Mouse (Mus musculus) embryonic facial prominence, embryonic 13.5 days (tissue): Measurements from ENCODE around the gene Cap1. TPM values are rescaled to one million over a fixed set of nuclear protein-coding genes. Genes with fewer than 3 reads are reported as not detected.
A peak's percentile ranks its signal among the peaks of the same experiment; 100 is the strongest.

ENCODE experiments used
- ATAC-seq: fragments of 200-750 bp; cut with Nextera tagmentation; 2 replicates; pipeline ENCODE4 v1.8.0; 2017; ENCODE audit warnings: low read depth; ENCODE audit not compliant: insufficient number of reproducible peaks, insufficient read depth, low FRiP score, low TSS enrichment
- H3K27ac ChIP-seq: fragments of 300-500 bp; sonication (generic); 2 replicates; pipeline ENCODE4 v1.5.1; 2015; ENCODE audit warnings: moderate library complexity, mild to moderate bottlenecking, inconsistent platforms
- H3K27me3 ChIP-seq: fragments of 300-500 bp; sonication (generic); 2 replicates; pipeline ENCODE4 v1.6.1; 2015; ENCODE audit warnings: mild to moderate bottlenecking, inconsistent platforms
- H3K36me3 ChIP-seq: fragments of 300-500 bp; sonication (generic); 2 replicates; pipeline ENCODE4 v1.6.1; 2015; ENCODE audit warnings: mild to moderate bottlenecking, inconsistent platforms
- H3K4me1 ChIP-seq: fragments of 300-500 bp; sonication (generic); 2 replicates; pipeline ENCODE4 v1.6.1; 2015; ENCODE audit warnings: inconsistent platforms
- H3K4me2 ChIP-seq: fragments of 300-500 bp; sonication (generic); 2 replicates; pipeline ENCODE4 v1.6.1; 2015; ENCODE audit warnings: moderate library complexity, mild to moderate bottlenecking, inconsistent platforms
- H3K4me3 ChIP-seq: fragments of 300-500 bp; sonication (generic); 2 replicates; pipeline ENCODE4 v1.5.1; 2015; ENCODE audit warnings: mild to moderate bottlenecking, inconsistent platforms
- H3K9ac ChIP-seq: fragments of 300-500 bp; sonication (generic); 2 replicates; pipeline ENCODE4 v1.6.1; 2015; ENCODE audit warnings: mild to moderate bottlenecking, inconsistent platforms
- H3K9me3 ChIP-seq: fragments of 300-500 bp; sonication (generic); 2 replicates; pipeline ENCODE4 v1.6.1; 2016; ENCODE audit warnings: inconsistent platforms
- WGBS: fragments of 180-500 bp; shearing (Covaris S2); methylation state at CpG from one replicate; pipeline ENCODE4 v1.1.7; 2015; ENCODE audit warnings: mixed read lengths; 5-methylcytosine and 5-hydroxymethylcytosine counted together
- polyA plus RNA-seq: library from polyadenylated mRNA; unstranded; fragments of >200 nt; fragmentation: Nextera tagmentation; extraction: Ambion mirVana; gene quantifications from 2 replicates; pipeline ENCODE4 v1.2.1, GENCODE M21; 2015

The Cap1 gene
- polyA plus RNA-seq, 1 experiment from 2014 or later = 67.2 TPM

DNA sequence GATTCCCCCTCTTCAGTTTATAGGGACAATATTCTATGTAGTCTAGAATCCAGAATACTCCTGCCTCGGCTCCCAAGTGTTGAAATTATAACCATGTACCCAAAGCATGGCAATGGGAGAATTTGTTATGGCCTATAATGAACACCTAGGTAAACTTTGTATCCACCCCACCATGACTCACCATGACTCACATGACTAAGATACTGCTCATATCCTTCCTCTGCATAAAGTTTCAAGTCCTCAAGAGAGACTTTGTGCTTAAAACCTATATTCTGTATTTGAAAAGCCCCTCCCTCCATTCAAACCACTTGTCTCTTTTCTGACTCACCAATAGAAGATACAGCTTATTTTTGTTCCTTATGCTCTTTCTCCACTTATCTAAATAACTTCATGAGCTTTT lies 17.8 kb downstream of the Cap1 start:
- H3K4me3 ChIP-seq = no peak overlapping the region
- peaks cover 80% of the 10 kb centered on the region for H3K36me3 ChIP-seq
- no peak overlapping the region for H3K27ac ChIP-seq

GRCm38 (mm10) chr4:122861836-122862235 lies 24.0 kb downstream of the Cap1 start:
- H3K4me2 ChIP-seq = no peak overlapping the region
- peaks cover 87% of the 10 kb centered on the region for H3K36me3 ChIP-seq
- H3K4me1 ChIP-seq = no peaks in the 10 kb centered on the region
- no peak overlapping the region for H3K4me3 ChIP-seq
- H3K9me3 ChIP-seq = no peaks in the 10 kb centered on the region
- no peaks in the 10 kb centered on the region for H3K27me3 ChIP-seq
- no peak overlapping the region for H3K9ac ChIP-seq
- 89% methylated on average over 4 of the region's 4 CpGs for WGBS
- ATAC-seq = no peak
- H3K27ac ChIP-seq = no peak overlapping the region

More for the DNA sequence above, 17.8 kb downstream of the Cap1 start:
- Histone ChIP-seq H3K9me3 (no peaks in the 10 kb centered on the region), H3K4me1 (no peaks in the 10 kb centered on the region), H3K4me2 (no peak overlapping the region), H3K9ac (no peak overlapping the region), H3K27me3 (no peaks in the 10 kb centered on the region)
- WGBS = 91% methylated on average over 1 of the region's 1 CpGs
- no peak for ATAC-seq

- 68% methylated on average over 6 of the region's 6 CpGs for WGBS
- Histone ChIP-seq H3K27me3 (no peaks in the 10 kb centered on the region), H3K9ac (peak overlapping the region; percentile 4; the same call in 1 of the 2 replicates), H3K4me3 (no peak overlapping the region), H3K36me3 (peaks cover 88% of the 10 kb centered on the region), H3K4me1 (no peaks in the 10 kb centered on the region), H3K4me2 (no peak overlapping the region), H3K9me3 (no peaks in the 10 kb centered on the region), H3K27ac (no peak overlapping the region)
- no peak for ATAC-seq
These were observed 26.7 kb downstream of the Cap1 start for GRCm38 (mm10) chr4:122859096-122859674.

- Histone ChIP-seq H3K27ac (no peak overlapping the region), H3K4me1 (no peaks in the 10 kb centered on the region), H3K27me3 (no peaks in the 10 kb centered on the region), H3K9ac (no peak overlapping the region), H3K4me2 (no peak overlapping the region), H3K36me3 (peaks cover 85% of the 10 kb centered on the region), H3K9me3 (no peaks in the 10 kb centered on the region), H3K4me3 (no peak overlapping the region)
- 48% methylated on average over 2 of the region's 2 CpGs for WGBS
- ATAC-seq = no peak
These were observed 27.9 kb downstream of the Cap1 start for GRCm38 (mm10) chr4:122857909-122858308.

GRCm38 (mm10) chr4:122854770-122855169 lies 31.1 kb downstream of the Cap1 start:
- no peaks in the 10 kb centered on the region for H3K4me1 ChIP-seq
- H3K9me3 ChIP-seq = no peaks in the 10 kb centered on the region
- ATAC-seq = no peak
- H3K4me3 ChIP-seq = no peak overlapping the region
- H3K36me3 ChIP-seq = peaks cover 78% of the 10 kb centered on the region
- H3K4me2 ChIP-seq = no peak overlapping the region
- H3K9ac ChIP-seq = no peak overlapping the region
- no peak overlapping the region for H3K27ac ChIP-seq
- H3K27me3 ChIP-seq = no peaks in the 10 kb centered on the region
- 88% methylated on average over 4 of the region's 4 CpGs for whole genome bisulfite sequencing

DNA sequence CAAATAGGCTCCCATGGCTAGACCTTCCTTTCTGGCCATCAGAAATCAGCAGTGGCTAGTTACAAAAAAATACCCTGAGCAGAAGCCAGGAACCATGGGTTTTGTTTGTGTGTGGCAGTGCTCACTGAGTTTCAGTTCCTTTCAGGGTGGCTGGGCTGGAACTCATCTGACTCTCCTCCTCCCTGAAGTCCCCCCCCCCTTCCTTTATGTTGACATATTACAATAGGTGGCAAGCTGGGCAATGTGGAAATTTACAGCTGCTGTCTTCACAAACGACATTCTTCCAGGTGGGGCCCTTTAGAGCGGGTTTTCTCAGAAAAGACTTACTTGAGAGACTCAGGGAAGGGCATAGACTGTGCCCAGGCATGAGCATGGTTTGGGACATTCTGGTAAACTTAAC lies 32.2 kb downstream of the Cap1 start:
- Histone ChIP-seq H3K4me2 (no peak overlapping the region), H3K4me1 (no peaks in the 10 kb centered on the region), H3K27me3 (no peaks in the 10 kb centered on the region), H3K27ac (no peak overlapping the region), H3K4me3 (no peak overlapping the region), H3K9ac (no peak overlapping the region), H3K9me3 (no peaks in the 10 kb centered on the region), H3K36me3 (peaks cover 78% of the 10 kb centered on the region)
- no peak for ATAC-seq
- WGBS = 74% methylated on average over 2 of the region's 2 CpGs

DNA sequence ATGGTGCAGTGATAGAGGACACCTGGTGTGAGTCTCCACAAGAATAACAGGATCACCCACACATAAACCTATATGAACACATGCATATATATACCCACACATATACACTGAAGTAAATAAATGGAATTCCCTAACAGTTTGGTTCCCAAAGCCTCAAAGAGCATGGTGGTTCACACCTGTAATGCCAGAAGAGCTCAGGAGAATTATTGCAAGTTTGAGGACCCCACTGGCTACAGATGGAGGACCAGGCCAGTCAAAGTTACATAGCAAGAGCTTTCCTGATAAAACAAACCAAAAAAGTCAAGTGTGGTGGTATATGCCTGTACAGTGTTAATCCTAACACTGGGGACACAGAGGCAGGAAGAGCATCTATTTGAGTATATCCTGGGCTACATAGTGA lies 34.3 kb downstream of the Cap1 start:
- H3K4me2 ChIP-seq = no peak overlapping the region
- H3K27me3 ChIP-seq = no peaks in the 10 kb centered on the region
- H3K4me1 ChIP-seq = no peaks in the 10 kb centered on the region
- H3K4me3 ChIP-seq = no peak overlapping the region
- no peak overlapping the region for H3K9ac ChIP-seq
- no peaks in the 10 kb centered on the region for H3K9me3 ChIP-seq
- ATAC-seq = no peak
- no peak overlapping the region for H3K27ac ChIP-seq
- peaks cover 78% of the 10 kb centered on the region for H3K36me3 ChIP-seq

DNA sequence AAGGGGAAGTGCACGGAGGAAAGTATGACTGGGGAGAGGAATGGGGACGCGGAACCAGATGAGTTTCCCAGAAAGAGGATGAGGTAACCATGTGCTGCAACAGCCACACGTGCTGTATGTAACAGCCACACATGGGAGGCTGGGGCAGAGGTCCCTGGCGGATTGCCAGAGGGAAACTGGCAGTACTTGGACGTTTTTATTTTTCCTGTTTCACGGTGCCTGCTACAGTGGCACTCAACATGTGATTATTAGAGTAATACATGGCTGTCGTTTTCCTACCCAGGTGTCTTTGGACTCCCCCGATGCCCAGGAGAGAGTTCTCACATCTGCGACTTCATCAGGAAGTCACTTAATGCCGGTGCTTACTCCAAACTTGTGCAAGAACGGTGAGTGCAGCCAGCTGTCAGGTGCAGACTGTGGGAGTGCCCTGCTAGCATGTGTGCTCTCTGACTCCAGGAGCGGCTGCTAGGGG lies 37.7 kb downstream of the Cap1 start:
- no peaks in the 10 kb centered on the region for H3K4me1 ChIP-seq
- no peak overlapping the region for H3K9ac ChIP-seq
- 78% methylated on average over 13 of the region's 13 CpGs for whole genome bisulfite sequencing
- H3K4me3 ChIP-seq = no peak overlapping the region
- no peaks in the 10 kb centered on the region for H3K27me3 ChIP-seq
- ATAC-seq = no peak
- no peak overlapping the region for H3K27ac ChIP-seq
- no peak overlapping the region for H3K4me2 ChIP-seq
- H3K9me3 ChIP-seq = no peaks in the 10 kb centered on the region
- peaks cover 72% of the 10 kb centered on the region for H3K36me3 ChIP-seq

GRCm38 (mm10) chr4:122838416-122838815 lies 47.4 kb downstream of the Cap1 start:
- Histone ChIP-seq H3K9ac (no peak overlapping the region), H3K36me3 (peaks cover 15% of the 10 kb centered on the region), H3K9me3 (no peaks in the 10 kb centered on the region), H3K27me3 (no peaks in the 10 kb centered on the region), H3K4me2 (no peak overlapping the region), H3K4me3 (no peak overlapping the region), H3K4me1 (peaks cover 17% of the 10 kb centered on the region), H3K27ac (no peak overlapping the region)
- ATAC-seq = no peak
- WGBS = 63% methylated on average over 1 of the region's 1 CpGs

DNA sequence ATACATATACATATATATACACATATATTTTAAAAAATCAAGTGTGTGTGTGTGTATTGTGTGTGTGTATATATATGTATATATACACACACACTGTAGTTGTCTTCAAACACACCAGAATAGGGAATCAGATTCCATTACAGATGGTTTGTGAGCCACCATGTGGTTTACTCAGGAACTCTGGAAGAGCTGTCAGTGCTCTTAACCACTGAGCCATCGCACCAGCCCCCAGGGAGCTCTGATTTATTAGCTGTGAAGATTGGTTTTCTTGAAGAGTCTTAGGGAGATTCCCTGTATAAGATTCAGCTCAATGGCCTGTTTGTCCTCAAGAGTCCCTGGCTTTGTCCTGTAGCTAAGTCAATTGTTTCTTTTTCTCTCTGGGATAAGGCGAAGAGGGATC lies 47.9 kb downstream of the Cap1 start:
- Histone ChIP-seq H3K36me3 (peaks cover 15% of the 10 kb centered on the region), H3K4me2 (no peak overlapping the region), H3K27ac (no peak overlapping the region), H3K4me1 (peaks cover 17% of the 10 kb centered on the region), H3K9me3 (no peaks in the 10 kb centered on the region), H3K9ac (no peak overlapping the region), H3K4me3 (no peak overlapping the region), H3K27me3 (no peaks in the 10 kb centered on the region)
- ATAC-seq = no peak
- 75% methylated on average over 2 of the region's 2 CpGs for WGBS

DNA sequence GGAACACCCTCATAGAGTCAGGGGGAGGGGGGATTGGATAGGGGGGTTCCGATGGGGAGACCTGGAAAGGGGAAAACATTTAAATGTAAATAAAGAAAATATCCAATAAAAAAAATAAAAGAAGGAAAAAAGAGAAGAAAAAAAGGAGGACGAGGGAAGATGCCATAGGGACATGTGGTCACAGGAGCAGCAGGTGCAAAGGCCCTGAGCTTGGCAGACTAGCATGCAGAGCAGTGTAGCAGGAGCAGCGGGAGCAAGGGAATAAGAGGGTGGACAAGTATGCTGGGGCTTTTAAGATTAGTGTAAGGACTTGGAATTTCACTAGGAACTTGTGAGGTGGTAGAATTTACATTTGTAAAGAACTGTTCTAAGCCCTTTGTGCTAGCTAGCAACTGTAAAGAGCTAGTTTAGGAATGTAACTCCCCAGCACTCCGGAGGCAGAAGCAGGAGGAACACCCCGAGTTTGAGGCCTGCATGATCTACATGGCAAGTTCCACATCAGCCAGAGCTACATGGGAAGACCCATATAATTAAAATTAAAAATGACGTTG lies 48.6 kb downstream of the Cap1 start:
- no peak for ATAC-seq
- Histone ChIP-seq H3K4me2 (peak overlapping the region; percentile 85), H3K4me1 (peaks cover 17% of the 10 kb centered on the region), H3K9me3 (no peaks in the 10 kb centered on the region), H3K9ac (no peak overlapping the region), H3K36me3 (peaks cover 14% of the 10 kb centered on the region), H3K4me3 (no peak overlapping the region), H3K27ac (no peak overlapping the region), H3K27me3 (no peaks in the 10 kb centered on the region)
- 75% methylated on average over 6 of the region's 6 CpGs for WGBS

DNA sequence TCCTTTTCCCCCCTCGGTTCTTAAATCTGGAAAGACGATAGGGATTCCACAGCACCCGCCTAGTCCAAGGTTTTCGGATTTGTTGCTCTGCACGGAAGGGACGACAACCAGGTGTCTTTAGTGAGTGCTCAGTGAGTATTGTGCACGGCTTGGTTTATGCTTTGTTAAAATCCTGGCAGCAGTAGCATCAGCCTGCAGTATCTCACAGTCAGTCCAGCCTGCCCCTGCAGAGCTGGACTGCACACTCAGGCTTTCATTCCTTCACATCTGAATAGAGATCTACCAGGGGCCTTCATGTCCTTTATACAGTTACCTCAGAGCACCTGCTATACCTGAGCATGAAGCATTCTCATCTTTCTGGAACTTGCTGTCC lies 49.5 kb downstream of the Cap1 start:
- no peaks in the 10 kb centered on the region for H3K9me3 ChIP-seq
- H3K4me2 ChIP-seq = peak overlapping the region; percentile 85
- H3K4me1 ChIP-seq = peaks cover 17% of the 10 kb centered on the region
- peak overlapping the region; percentile 86 for H3K9ac ChIP-seq
- no peak overlapping the region for H3K27ac ChIP-seq
- ATAC-seq = peak; percentile 13; the same call in 1 of the 2 replicates
- WGBS = 1% methylated on average over 7 of the region's 7 CpGs
- peak overlapping the region; percentile 82 for H3K4me3 ChIP-seq
- peaks cover 5% of the 10 kb centered on the region; the same call in 1 of the 2 replicates for H3K36me3 ChIP-seq
- no peaks in the 10 kb centered on the region for H3K27me3 ChIP-seq
